Mouse (Mus musculus): ENCODE results near the gene Stra6. TPM values are rescaled to one million over a fixed set of nuclear protein-coding genes. Genes with fewer than 3 reads are reported as not detected.

The Stra6 gene
- total RNA-seq (2021) = 1 to 10 TPM in 1 of 2 experiments, under 1 TPM in 1; 0.90 to 2.2 TPM
- long read RNA-seq, experiment 1, partial matches to known transcripts = 1 of 3 reads
- long read RNA-seq, experiment 1, other reads (novel, unspliced or antisense) = 2 of 3 reads
- long read RNA-seq, experiment 2 = 0 reads

- DNase-seq (ENCODE audit: low spot score in 2 of 2) = no peak
Measured at GRCm38 (mm10) chr9:58063531-58063930, at the start of gene Stra6. Gene Stra6 (plus strand): TSS chr9:58063788.

- peak in 1 of 2 experiments; percentile 47 for DNase-seq (ENCODE audit: low spot score in 2 of 2)
Measured at GRCm38 (mm10) chr9:58014393-58015160, 49.0 kb upstream of the Stra6 start.

- no peak for DNase-seq (ENCODE audit: low spot score in 2 of 2)
Measured at GRCm38 (mm10) chr9:58015856-58016255, 47.7 kb upstream of the Stra6 start.

- no peak for DNase-seq (ENCODE audit: low spot score in 2 of 2)
Measured at GRCm38 (mm10) chr9:58016962-58017361, 46.6 kb upstream of the Stra6 start.

- DNase-seq (ENCODE audit: low spot score in 2 of 2) = no peak
Measured at GRCm38 (mm10) chr9:58018385-58018784, 45.2 kb upstream of the Stra6 start.

GRCm38 (mm10) chr9:58025995-58026394 lies 37.6 kb upstream of the Stra6 start:
- DNase-seq (ENCODE audit: low spot score in 2 of 2) = no peak

- no peak for DNase-seq (ENCODE audit: low spot score in 2 of 2)
Measured at GRCm38 (mm10) chr9:58027426-58028180, 36.0 kb upstream of the Stra6 start.

GRCm38 (mm10) chr9:58028841-58029240 lies 34.7 kb upstream of the Stra6 start:
- no peak for DNase-seq (ENCODE audit: low spot score in 2 of 2)

GRCm38 (mm10) chr9:58029635-58030034 lies 34.0 kb upstream of the Stra6 start:
- DNase-seq (ENCODE audit: low spot score in 2 of 2) = no peak

- no peak for DNase-seq (ENCODE audit: low spot score in 2 of 2)
Measured at GRCm38 (mm10) chr9:58031895-58032294, 31.7 kb upstream of the Stra6 start.

- DNase-seq (ENCODE audit: low spot score in 2 of 2) = no peak
Measured at GRCm38 (mm10) chr9:58035519-58035918, 28.1 kb upstream of the Stra6 start.

GRCm38 (mm10) chr9:58035951-58036698 lies 27.5 kb upstream of the Stra6 start:
- no peak for DNase-seq (ENCODE audit: low spot score in 2 of 2)

GRCm38 (mm10) chr9:58036961-58037360 lies 26.6 kb upstream of the Stra6 start:
- DNase-seq (ENCODE audit: low spot score in 2 of 2) = peak in 1 of 2 experiments; percentile 49

GRCm38 (mm10) chr9:58038500-58039168 lies 25.0 kb upstream of the Stra6 start:
- peak; percentile 44 to 46 for DNase-seq (ENCODE audit: low spot score in 2 of 2)

GRCm38 (mm10) chr9:58040977-58041376 lies 22.6 kb upstream of the Stra6 start:
- DNase-seq (ENCODE audit: low spot score in 2 of 2) = no peak

- DNase-seq (ENCODE audit: low spot score in 2 of 2) = no peak
Measured at GRCm38 (mm10) chr9:58042391-58042790, 21.2 kb upstream of the Stra6 start.

- DNase-seq (ENCODE audit: low spot score in 2 of 2) = no peak
Measured at GRCm38 (mm10) chr9:58043496-58044017, 20.0 kb upstream of the Stra6 start.

GRCm38 (mm10) chr9:58044828-58045227 lies 18.8 kb upstream of the Stra6 start:
- no peak for DNase-seq (ENCODE audit: low spot score in 2 of 2)

- DNase-seq (ENCODE audit: low spot score in 2 of 2) = no peak
Measured at GRCm38 (mm10) chr9:58045646-58046045, 17.9 kb upstream of the Stra6 start.

GRCm38 (mm10) chr9:58047061-58047460 lies 16.5 kb upstream of the Stra6 start:
- no peak for DNase-seq (ENCODE audit: low spot score in 2 of 2)

- no peak for DNase-seq (ENCODE audit: low spot score in 2 of 2)
Measured at GRCm38 (mm10) chr9:58048621-58049020, 15.0 kb upstream of the Stra6 start.

Data from adrenal gland, postnatal 4 days (tissue).